Mouse (Mus musculus) testis, adult 2 months (tissue): Measurements from ENCODE around the gene Acad12.

Experiments used
- CTCF ChIP-seq: fragments of 200-500 bp; IDR thresholded peaks from 2 replicates; pipeline ENCODE4 v1.5.1; 2012; ENCODE audit warnings: low read depth, mild to moderate bottlenecking, inconsistent platforms, low read length, moderate library complexity; ENCODE audit not compliant: control insufficient read depth, insufficient read depth, insufficient replicate concordance
- POLR2A ChIP-seq: fragments of 200-500 bp; IDR thresholded peaks from 2 replicates; pipeline ENCODE4 v1.6.1; 2012; ENCODE audit warnings: low read depth, mild to moderate bottlenecking, inconsistent platforms, low read length, moderate library complexity; ENCODE audit not compliant: control insufficient read depth

GRCm38 (mm10) chr5:121589928-121590327 lies 28.8 kb downstream of the Acad12 start:
- no peak for TF ChIP-seq POLR2A
- no peak for TF ChIP-seq CTCF
